Mouse (Mus musculus): ENCODE data around the gene Sec14l1.

Gene Sec14l1

GRCm38 (mm10) chr11:117183299-117183698 lies 68.3 kb downstream of the Sec14l1 start:
- no peak for DNase-seq (ENCODE audit: low spot score)

GRCm38 (mm10) chr11:117183841-117184240 lies 68.9 kb downstream of the Sec14l1 start:
- no peak for DNase-seq (ENCODE audit: low spot score)

GRCm38 (mm10) chr11:117185076-117185933 lies 70.3 kb downstream of the Sec14l1 start:
- DNase-seq (ENCODE audit: low spot score), result no peak

DNA sequence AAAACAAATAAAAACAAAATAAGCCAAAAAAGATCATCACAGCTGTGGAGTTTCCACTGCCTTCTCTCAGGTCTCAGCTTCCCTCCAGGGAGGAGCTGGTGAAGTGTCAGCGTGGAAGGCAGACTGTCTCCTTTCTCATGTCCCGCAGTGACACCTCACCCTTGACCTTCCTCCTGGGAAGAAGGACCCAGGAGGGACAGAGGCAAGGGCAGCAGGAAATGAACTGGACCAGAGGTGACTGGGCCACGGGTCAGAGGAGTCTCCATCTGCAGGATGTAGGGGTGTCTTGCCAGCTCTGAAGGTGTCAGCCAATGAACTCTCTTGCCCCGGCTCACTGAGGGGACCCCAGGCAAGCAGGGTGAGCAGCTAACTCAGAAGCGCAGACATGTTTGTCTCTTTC lies 76.6 kb downstream of the Sec14l1 start:
- no peak for DNase-seq (ENCODE audit: low spot score)

DNA sequence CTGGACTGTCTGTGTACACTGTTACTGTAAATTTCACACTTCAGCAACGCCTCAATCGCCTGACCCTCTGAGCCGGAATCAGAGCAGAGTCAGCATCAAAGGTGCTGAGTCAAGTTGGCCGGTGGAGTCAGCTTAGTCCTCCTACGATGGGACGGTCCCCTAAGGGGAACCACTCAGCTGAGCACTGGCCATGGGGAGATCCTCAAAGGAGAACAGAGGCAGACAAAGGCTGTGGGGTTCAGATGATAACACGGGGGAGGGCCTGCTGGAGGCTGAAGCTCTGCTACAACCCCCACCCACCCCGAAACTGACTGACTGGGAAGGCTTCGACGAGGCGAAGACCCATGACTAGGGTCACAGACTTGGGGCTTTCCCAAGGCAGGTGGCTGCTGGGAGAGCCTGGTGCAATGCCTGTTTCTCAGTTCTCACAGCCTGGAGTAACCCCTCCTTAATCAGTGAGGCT lies 79.5 kb downstream of the Sec14l1 start:
- DNase-seq (ENCODE audit: low spot score), result no peak

DNA sequence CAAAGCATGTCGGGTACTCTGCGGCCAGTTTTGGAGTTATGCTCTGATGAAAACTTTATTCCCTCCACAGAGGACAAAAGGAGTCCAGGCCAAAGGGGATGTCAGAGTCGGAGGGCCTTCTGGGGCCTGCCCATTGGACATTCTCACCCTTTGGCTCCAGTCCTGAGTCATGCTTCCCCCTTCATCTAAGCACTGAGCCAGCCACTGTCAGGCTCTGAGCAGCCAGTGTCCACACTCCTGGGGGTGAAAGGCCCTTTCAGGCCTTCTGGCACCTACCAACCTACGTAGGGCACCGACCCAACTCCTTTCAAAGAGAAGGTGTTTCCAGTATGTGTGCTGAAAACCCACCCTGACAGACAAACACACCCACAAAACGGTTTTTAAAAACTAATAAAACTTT lies 80.6 kb downstream of the Sec14l1 start:
- DNase-seq (ENCODE audit: low spot score), result no peak

- DNase-seq (ENCODE audit: low spot score), result no peak
Measured at GRCm38 (mm10) chr11:117196681-117197080, 81.7 kb downstream of the Sec14l1 start.

- DNase-seq (ENCODE audit: low spot score), result no peak
Measured at GRCm38 (mm10) chr11:117198122-117198521, 83.2 kb downstream of the Sec14l1 start.

- peak; percentile 23 for DNase-seq (ENCODE audit: low spot score)
Measured at GRCm38 (mm10) chr11:117199282-117200175, 84.6 kb downstream of the Sec14l1 start, which contains the start of gene Sept9. TSS of gene Sept9 (plus strand) at chr11:117199661.

GRCm38 (mm10) chr11:117201846-117202245 lies 86.9 kb downstream of the Sec14l1 start:
- no peak for DNase-seq (ENCODE audit: low spot score)

- no peak for DNase-seq (ENCODE audit: low spot score)
Measured at GRCm38 (mm10) chr11:117204606-117205005, 89.6 kb downstream of the Sec14l1 start.

- DNase-seq (ENCODE audit: low spot score), result peak; percentile 18
Measured at GRCm38 (mm10) chr11:117205042-117205441, 90.1 kb downstream of the Sec14l1 start.

DNA sequence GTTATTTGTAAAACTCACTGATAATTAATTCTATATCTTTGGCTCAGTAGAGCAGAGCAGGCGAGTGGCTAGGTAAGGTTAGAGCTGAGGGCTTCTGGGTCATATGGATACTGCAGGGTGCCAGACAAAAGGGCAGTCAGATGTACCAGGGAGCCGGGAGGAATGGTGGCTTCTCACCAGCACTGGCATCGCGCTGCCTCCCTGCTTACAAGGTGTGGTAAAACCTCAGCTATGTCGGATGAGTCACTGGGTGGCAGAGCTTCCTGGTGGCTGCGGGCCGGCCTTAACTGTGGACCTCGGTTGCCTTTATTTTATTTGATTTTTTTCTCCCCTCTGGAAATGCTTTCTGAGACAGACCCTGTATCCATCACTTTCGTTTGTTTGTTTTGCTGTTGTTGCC lies 90.5 kb downstream of the Sec14l1 start:
- no peak for DNase-seq (ENCODE audit: low spot score)

- DNase-seq (ENCODE audit: low spot score), result no peak
Measured at GRCm38 (mm10) chr11:117207436-117207835, 92.5 kb downstream of the Sec14l1 start.

GRCm38 (mm10) chr11:117208151-117208673 lies 93.2 kb downstream of the Sec14l1 start:
- DNase-seq (ENCODE audit: low spot score), result no peak
